Mouse (Mus musculus) ES-E14 (cell line): ENCODE measurements around the gene Dok1. TPM values are rescaled to one million over a fixed set of nuclear protein-coding genes. Genes with fewer than 3 reads are reported as not detected.
A peak's percentile ranks its signal among the peaks of the same experiment; 100 is the strongest.

ENCODE experiments used
- DNase-seq: peaks from one replicate; pipeline ENCODE4 v3.0.0-alpha.2; 2013; ENCODE audit warnings: low read depth, low spot score
- H3K27ac ChIP-seq: 2 replicates; pipeline ENCODE4 v1.5.1; 2012; ENCODE audit warnings: low read depth, mild to moderate bottlenecking, low read length, moderate library complexity, mixed read lengths; ENCODE audit not compliant: poor library complexity, insufficient read depth, severe bottlenecking
- H3K36me3 ChIP-seq: 2 replicates; pipeline ENCODE4 v1.6.1; 2012; ENCODE audit warnings: mild to moderate bottlenecking, low read length, moderate library complexity, mixed read lengths; ENCODE audit not compliant: control insufficient read depth, poor library complexity, insufficient read depth, severe bottlenecking
- H3K4me1 ChIP-seq, 2 experiments: fragments of 150-350 bp in 1 of 2; sonication (generic) in 1 of 2; 2 replicates each; pipeline ENCODE4 v1.6.1; 2012; ENCODE audit warnings: low read length in 2 of 2, mild to moderate bottlenecking in 1 of 2, mixed read lengths in 1 of 2; ENCODE audit not compliant: control insufficient read depth in 2 of 2, insufficient read depth in 2 of 2, poor library complexity in 1 of 2
- H3K4me3 ChIP-seq, 2 experiments: fragments of 150-350 bp in 1 of 2; sonication (generic) in 1 of 2; 2 replicates each; pipeline ENCODE4 v1.5.1; 2012; ENCODE audit warnings: low read length in 2 of 2, low read depth in 1 of 2, mild to moderate bottlenecking in 1 of 2, mixed read lengths in 1 of 2; ENCODE audit not compliant: insufficient read depth in 1 of 2, poor library complexity in 1 of 2, severe bottlenecking in 1 of 2
- H3K9ac ChIP-seq: 2 replicates; pipeline ENCODE4 v1.6.1; 2012; ENCODE audit warnings: low read depth, mild to moderate bottlenecking, low read length, mixed read lengths; ENCODE audit not compliant: poor library complexity, insufficient read depth, severe bottlenecking
- H3K9me3 ChIP-seq: fragments of 150-350 bp; sonication (generic); 2 replicates; pipeline ENCODE4 v1.6.1; 2012; ENCODE audit warnings: low read depth, mild to moderate bottlenecking, low read length; ENCODE audit not compliant: control insufficient read depth, insufficient read depth
- CHD2 ChIP-seq: IDR thresholded peaks from 2 replicates; pipeline ENCODE4 v1.6.1; 2014; ENCODE audit warnings: mild to moderate bottlenecking, low read depth, low read length, inconsistent platforms
- HCFC1 ChIP-seq: IDR thresholded peaks from 2 replicates; pipeline ENCODE4 v1.6.1; 2012; ENCODE audit warnings: low read length, inconsistent platforms, borderline replicate concordance; ENCODE audit not compliant: insufficient read depth
- MAFK ChIP-seq: IDR thresholded peaks from 2 replicates; pipeline ENCODE4 v1.6.1; 2014; ENCODE audit warnings: mild to moderate bottlenecking, low read depth, low read length, inconsistent platforms; ENCODE audit not compliant: insufficient read depth
- ZC3H11A ChIP-seq: IDR thresholded peaks from 2 replicates; pipeline ENCODE4 v1.6.1; 2012; ENCODE audit warnings: low read depth, mild to moderate bottlenecking, inconsistent platforms, low read length, borderline replicate concordance
- ZNF384 ChIP-seq: IDR thresholded peaks from 2 replicates; pipeline ENCODE4 v1.6.1; 2012; ENCODE audit warnings: low read depth, low read length, inconsistent platforms
- in situ Hi-C, 2 experiments: fragments of 600-800 bp; cut with MboI; formaldehyde crosslinking; loops; one replicate each; pipeline ENCODE4 v1.15.1; 2025; ENCODE audit warnings: low sequenced_read_pairs in 2 of 2, inconsistent platforms in 1 of 2; ENCODE audit not compliant: unreplicated experiment in 2 of 2
- total RNA-seq: library from RNA; depleted of rRNA; stranded (reverse); fragments of 300-350 nt; gene quantifications from 2 replicates; pipeline ENCODE4 v1.2.3, GENCODE M21; 2012

Dok1 gene
- total RNA-seq, 1 experiment: 14.9 TPM

GRCm38 (mm10) chr6:83043993-83044392, 10.7 kb upstream of the Dok1 start:
- no peaks in the 10 kb centered on the region for H3K36me3 ChIP-seq
- H3K9ac ChIP-seq: no peak overlapping the region
- TF ChIP-seq ZNF384 (no peak), CHD2 (no peak), ZC3H11A (no peak), HCFC1 (no peak), MAFK (no peak)
- no peaks in the 10 kb centered on the region for H3K9me3 ChIP-seq
- peaks cover 1 to 5% of the 10 kb centered on the region in 2 experiments; a peak in 2 of 4 replicates for H3K4me1 ChIP-seq
- in situ Hi-C loops: no loop called here
- H3K4me3 ChIP-seq: no peak overlapping the region
- H3K27ac ChIP-seq: no peak overlapping the region
- DNase-seq: no peak

- no peak overlapping the region for H3K27ac ChIP-seq
Measured at GRCm38 (mm10) chr6:83043561-83043960, 10.3 kb upstream of the Dok1 start.

GRCm38 (mm10) chr6:83040601-83041000, 7.3 kb upstream of the Dok1 start:
- Histone ChIP-seq H3K4me3 (no peak overlapping the region), H3K9ac (no peak overlapping the region), H3K27ac (no peak overlapping the region), H3K36me3 (no peaks in the 10 kb centered on the region), H3K9me3 (no peaks in the 10 kb centered on the region), H3K4me1 (peaks cover 5 to 7% of the 10 kb centered on the region in 2 experiments; a peak in 2 of 4 replicates)
- in situ Hi-C loops: no loop called here
- TF ChIP-seq CHD2 (no peak), MAFK (no peak), HCFC1 (no peak), ZNF384 (no peak), ZC3H11A (no peak)
- DNase-seq: no peak

More at GRCm38 (mm10) chr6:83043561-83043960, 10.3 kb upstream of the Dok1 start:
- H3K9ac ChIP-seq: no peak overlapping the region
- no peak for TF ChIP-seq MAFK
- no peak for TF ChIP-seq CHD2
- TF ChIP-seq ZC3H11A: no peak
- TF ChIP-seq ZNF384: no peak
- no peak for TF ChIP-seq HCFC1
- no peak overlapping the region for H3K4me3 ChIP-seq
- H3K36me3 ChIP-seq: no peaks in the 10 kb centered on the region
- in situ Hi-C loops: no loop called here
- DNase-seq: no peak
- H3K9me3 ChIP-seq: no peaks in the 10 kb centered on the region
- H3K4me1 ChIP-seq: peaks cover 1 to 7% of the 10 kb centered on the region in 2 experiments; a peak in 2 of 4 replicates

GRCm38 (mm10) chr6:83038496-83039012, 5.3 kb upstream of the Dok1 start:
- Histone ChIP-seq H3K4me1 (peaks cover 4 to 7% of the 10 kb centered on the region in 2 experiments; a peak in 1 of 4 replicates), H3K27ac (no peak overlapping the region), H3K9me3 (no peaks in the 10 kb centered on the region), H3K36me3 (no peaks in the 10 kb centered on the region), H3K9ac (no peak overlapping the region), H3K4me3 (no peak overlapping the region)
- no peak for TF ChIP-seq MAFK
- peak; percentile 85 for TF ChIP-seq CHD2
- TF ChIP-seq ZNF384: no peak
- in situ Hi-C loops: no loop called here
- DNase-seq: peak; percentile 94

- Histone ChIP-seq H3K36me3 (no peaks in the 10 kb centered on the region), H3K27ac (no peak overlapping the region), H3K9me3 (no peaks in the 10 kb centered on the region), H3K9ac (no peak overlapping the region), H3K4me1 (peaks cover 4 to 7% of the 10 kb centered on the region in 2 experiments; a peak in 1 of 4 replicates), H3K4me3 (no peak overlapping the region)
- DNase-seq: no peak
- no peak for TF ChIP-seq ZC3H11A
- TF ChIP-seq CHD2: no peak
- TF ChIP-seq MAFK: no peak
- no peak for TF ChIP-seq ZNF384
- TF ChIP-seq HCFC1: no peak
- in situ Hi-C loops: no loop called here
Measured at GRCm38 (mm10) chr6:83037188-83037587, 3.9 kb upstream of the Dok1 start.
